Mouse (Mus musculus): ENCODE measurements around the gene Slc7a7. TPM values are rescaled to one million over a fixed set of nuclear protein-coding genes. Genes with fewer than 3 reads are reported as not detected.
A peak's percentile ranks its signal among the peaks of the same experiment; 100 is the strongest.

The Slc7a7 gene
- total and polyA plus RNA-seq, 2 experiments from 2014 or later: 3.2 to 3.4 TPM

GRCm38 (mm10) chr14:54432078-54432836 lies 14.7 kb upstream of the Slc7a7 start:
- DNase-seq: no peak
- Histone ChIP-seq H3K27ac (ENCODE audit: low read depth, low read length) (peak overlapping the region; percentile 85), H3K9ac (peak overlapping the region; percentile 61), H3K4me2 (ENCODE audit: low read depth) (peak overlapping the region; percentile 78), H3K27me3 (ENCODE audit: insufficient read depth, low read length) (no peaks in the 10 kb centered on the region), H3K4me1 (ENCODE audit: insufficient read depth) (no peaks in the 10 kb centered on the region), H3K36me3 (ENCODE audit: insufficient read depth) (peaks cover 8% of the 10 kb centered on the region), H3K4me3 (ENCODE audit: low read depth, low read length) (peak overlapping the region; percentile 58), H3K9me3 (ENCODE audit: low read length) (no peaks in the 10 kb centered on the region)
- WGBS: 5% methylated on average over 54 of the region's 54 CpGs
- ATAC-seq: peak; percentile 17; the same call in 1 of the 2 replicates
- TF ChIP-seq CTCF (IDR thresholded peaks at IDR 0.05; ENCODE audit: low read depth): 0 out of 2 replicates have a peak, but pooled peaks have one; percentile 22

GRCm38 (mm10) chr14:54431334-54432077 lies 13.9 kb upstream of the Slc7a7 start, which contains the start of gene Mmp14:
TSS of gene Mmp14 (plus strand) at chr14:54431612.
- ATAC-seq (peak; percentile 42), DNase-seq (peak; percentile 76)
- Histone ChIP-seq H3K36me3 (ENCODE audit: insufficient read depth) (peaks cover 8% of the 10 kb centered on the region), H3K27me3 (ENCODE audit: insufficient read depth, low read length) (no peaks in the 10 kb centered on the region), H3K4me1 (ENCODE audit: insufficient read depth) (no peaks in the 10 kb centered on the region), H3K9ac (peak within 1 kb of the TSS; percentile 61), H3K9me3 (ENCODE audit: low read length) (no peaks in the 10 kb centered on the region), H3K27ac (ENCODE audit: low read depth, low read length) (peak within 1 kb of the TSS; percentile 85), H3K4me2 (ENCODE audit: low read depth) (peak within 1 kb of the TSS; percentile 78), H3K4me3 (ENCODE audit: low read depth, low read length) (peak within 1 kb of the TSS; percentile 58)
- peak; percentile 52; the same call in 1 of the 2 replicates for TF ChIP-seq CTCF (IDR thresholded peaks at IDR 0.05; ENCODE audit: low read depth)
- 2% methylated on average over 49 of the region's 49 CpGs for WGBS

- peak overlapping the region; percentile 78 for H3K4me2 ChIP-seq (ENCODE audit: low read depth)
- WGBS: 8% methylated on average over 18 of the region's 18 CpGs
- TF ChIP-seq CTCF (IDR thresholded peaks at IDR 0.05; ENCODE audit: low read depth): no peak
- H3K4me1 ChIP-seq (ENCODE audit: insufficient read depth): no peaks in the 10 kb centered on the region; the same call in 1 of the 2 replicates
- peaks cover 8% of the 10 kb centered on the region for H3K36me3 ChIP-seq (ENCODE audit: insufficient read depth)
- H3K27me3 ChIP-seq (ENCODE audit: insufficient read depth, low read length): no peaks in the 10 kb centered on the region
- peak overlapping the region; percentile 6; the same call in 1 of the 2 replicates for H3K9ac ChIP-seq
- DNase-seq (no peak), ATAC-seq (no peak)
- no peaks in the 10 kb centered on the region for H3K9me3 ChIP-seq (ENCODE audit: low read length)
- peak overlapping the region; percentile 85 for H3K27ac ChIP-seq (ENCODE audit: low read depth, low read length)
- peak overlapping the region; percentile 58 for H3K4me3 ChIP-seq (ENCODE audit: low read depth, low read length)
Observed at GRCm38 (mm10) chr14:54430406-54431145, 13.0 kb upstream of the Slc7a7 start.

DNA sequence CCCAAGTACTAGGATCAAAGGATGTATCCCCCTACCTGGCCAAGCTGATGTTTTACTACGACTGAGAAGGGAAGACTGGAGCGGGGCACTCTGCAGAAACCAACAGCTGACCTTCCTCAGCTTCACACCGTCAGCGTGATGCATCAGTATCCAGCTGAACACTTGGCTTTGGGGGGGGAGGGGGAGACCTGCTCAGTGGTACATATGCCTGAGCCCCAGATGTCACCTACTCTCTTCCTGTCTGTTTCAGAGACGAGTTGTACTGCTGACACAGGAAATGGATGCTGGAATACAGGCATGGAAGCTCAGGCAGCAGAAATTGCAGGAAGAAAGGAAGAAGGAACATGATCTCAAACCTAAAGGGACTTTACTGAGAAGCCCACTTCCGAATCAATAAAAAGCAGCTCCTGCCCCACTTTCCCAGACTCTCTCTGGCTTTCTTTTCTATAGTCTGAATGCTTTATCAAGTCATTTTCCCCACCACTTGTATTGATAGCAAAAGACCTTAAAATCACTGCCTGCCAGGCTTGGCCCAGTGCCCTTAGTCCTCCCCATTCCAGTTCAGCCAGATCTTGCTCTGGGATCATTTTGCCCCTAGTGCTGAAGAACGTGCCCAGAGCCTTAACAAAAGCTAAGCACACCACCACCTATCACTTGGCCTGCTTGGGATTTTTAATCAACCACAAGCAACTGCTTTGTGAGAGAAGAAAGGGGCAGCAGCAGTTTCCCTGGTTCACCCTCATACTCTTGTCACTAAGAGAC lies 11.9 kb upstream of the Slc7a7 start:
- no peaks in the 10 kb centered on the region for H3K9me3 ChIP-seq (ENCODE audit: low read length)
- no peak for TF ChIP-seq CTCF (IDR thresholded peaks at IDR 0.05; ENCODE audit: low read depth)
- H3K4me3 ChIP-seq (ENCODE audit: low read depth, low read length): no peak overlapping the region
- H3K4me2 ChIP-seq (ENCODE audit: low read depth): no peak overlapping the region
- H3K9ac ChIP-seq: no peak overlapping the region
- H3K27me3 ChIP-seq (ENCODE audit: insufficient read depth, low read length): no peaks in the 10 kb centered on the region
- H3K36me3 ChIP-seq (ENCODE audit: insufficient read depth): peaks cover 8% of the 10 kb centered on the region
- peak overlapping the region; percentile 29; the same call in 1 of the 2 replicates for H3K27ac ChIP-seq (ENCODE audit: low read depth, low read length)
- ATAC-seq (no peak), DNase-seq (no peak)
- H3K4me1 ChIP-seq (ENCODE audit: insufficient read depth): no peaks in the 10 kb centered on the region; the same call in 1 of the 2 replicates
- 47% methylated on average over 7 of the region's 7 CpGs for WGBS

DNA sequence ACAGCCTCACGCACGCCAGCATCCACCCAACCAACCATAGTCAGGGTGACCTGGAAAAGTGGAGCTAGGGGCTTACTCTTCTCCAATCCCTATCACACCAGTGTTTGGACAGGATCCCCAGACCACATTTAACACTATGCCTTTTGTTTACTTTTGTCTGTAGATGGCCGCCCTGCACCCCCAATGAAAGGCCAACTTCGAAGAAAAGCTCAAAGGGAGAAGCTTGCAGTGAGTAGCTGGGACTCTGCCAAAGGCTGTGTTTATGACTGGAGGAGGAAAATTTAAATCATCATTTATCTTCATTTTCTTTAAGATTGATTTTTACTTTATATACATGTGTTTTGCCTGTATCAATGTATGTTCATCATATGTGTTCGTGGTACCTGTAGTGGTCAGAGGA lies 10.8 kb upstream of the Slc7a7 start:
- Histone ChIP-seq H3K27ac (ENCODE audit: low read depth, low read length) (no peak overlapping the region), H3K9me3 (ENCODE audit: low read length) (no peaks in the 10 kb centered on the region), H3K27me3 (ENCODE audit: insufficient read depth, low read length) (no peaks in the 10 kb centered on the region), H3K4me2 (ENCODE audit: low read depth) (no peak overlapping the region), H3K4me1 (ENCODE audit: insufficient read depth) (no peaks in the 10 kb centered on the region; the same call in 1 of the 2 replicates), H3K9ac (no peak overlapping the region), H3K36me3 (ENCODE audit: insufficient read depth) (peaks cover 8% of the 10 kb centered on the region), H3K4me3 (ENCODE audit: low read depth, low read length) (no peak overlapping the region)
- DNase-seq (no peak), ATAC-seq (no peak)
- no peak for TF ChIP-seq CTCF (IDR thresholded peaks at IDR 0.05; ENCODE audit: low read depth)
- WGBS: 88% methylated on average over 5 of the region's 5 CpGs

DNA sequence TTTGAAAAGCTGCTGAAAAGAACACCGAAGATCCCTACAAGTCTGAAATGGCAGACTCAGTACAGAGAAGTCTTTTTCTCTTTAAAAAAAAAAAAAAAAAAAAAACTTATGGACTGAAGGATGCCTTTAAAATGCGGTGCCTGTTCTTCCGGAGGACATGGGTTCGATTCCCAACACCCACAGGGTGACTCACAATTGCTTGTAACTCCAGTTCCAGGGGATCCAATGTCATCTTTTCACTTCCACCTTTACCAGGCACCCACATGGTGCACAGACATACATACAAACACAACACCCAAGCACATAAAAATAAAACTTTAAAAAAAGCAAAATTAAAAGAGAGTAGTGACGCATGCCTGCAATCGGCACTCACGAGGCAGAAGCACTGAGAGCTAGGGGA lies 10.1 kb upstream of the Slc7a7 start:
- H3K4me1 ChIP-seq (ENCODE audit: insufficient read depth): no peaks in the 10 kb centered on the region; the same call in 1 of the 2 replicates
- H3K4me3 ChIP-seq (ENCODE audit: low read depth, low read length): peak overlapping the region; percentile 96; the same call in 1 of the 2 replicates
- no peak overlapping the region for H3K27ac ChIP-seq (ENCODE audit: low read depth, low read length)
- peak overlapping the region; percentile 70 for H3K4me2 ChIP-seq (ENCODE audit: low read depth)
- no peaks in the 10 kb centered on the region for H3K9me3 ChIP-seq (ENCODE audit: low read length)
- TF ChIP-seq CTCF (IDR thresholded peaks at IDR 0.05; ENCODE audit: low read depth): no peak
- ATAC-seq (no peak), DNase-seq (no peak)
- 87% methylated on average over 7 of the region's 7 CpGs for WGBS
- H3K36me3 ChIP-seq (ENCODE audit: insufficient read depth): peaks cover 8% of the 10 kb centered on the region
- H3K27me3 ChIP-seq (ENCODE audit: insufficient read depth, low read length): no peaks in the 10 kb centered on the region
- no peak overlapping the region for H3K9ac ChIP-seq
